Mouse (Mus musculus) macrophage (primary cell): ENCODE measurements around the gene Akap12. TPM values are rescaled to one million over a fixed set of nuclear protein-coding genes. Genes with fewer than 3 reads are reported as not detected.

ENCODE experiments used
- H3K27ac ChIP-seq: fragments of 350-480 bp; formaldehyde crosslinking; 2 replicates; pipeline ENCODE4 v1.9.0; 2021
- H3K36me3 ChIP-seq: fragments of 350-480 bp; formaldehyde crosslinking; 2 replicates; pipeline ENCODE4 v1.9.0; 2021; ENCODE audit errors: inconsistent target
- H3K4me3 ChIP-seq: fragments of 350-480 bp; formaldehyde crosslinking; 2 replicates; pipeline ENCODE4 v1.9.0; 2021; ENCODE audit errors: inconsistent target
- H3K79me2 ChIP-seq: fragments of 350-480 bp; formaldehyde crosslinking; 2 replicates; pipeline ENCODE4 v1.9.0; 2021; ENCODE audit errors: inconsistent target
- WGBS: methylation state at CpG from one replicate; pipeline ENCODE4 v1.1.7; 2026; ENCODE audit warnings: inconsistent platforms; ENCODE audit not compliant: missing documents; 5-methylcytosine and 5-hydroxymethylcytosine counted together
- polyA plus RNA-seq: library from polyadenylated mRNA; stranded (reverse); fragments of 250-400 nt; gene quantifications from 3 replicates; pipeline ENCODE4 v1.2.4, GENCODE M21; 2018; ENCODE audit warnings: inconsistent platforms

Akap12 gene
- polyA plus RNA-seq, 1 experiment from 2014 or later = 0.20 TPM

GRCm38 (mm10) chr10:4323885-4324284, 57.7 kb downstream of the Akap12 start:
- WGBS = 81% methylated on average over 8 of the region's 8 CpGs
- Histone ChIP-seq H3K27ac (no peak overlapping the region), H3K4me3 (no peak overlapping the region), H3K36me3 (no peaks in the 10 kb centered on the region), H3K79me2 (no peaks in the 10 kb centered on the region)

GRCm38 (mm10) chr10:4325562-4325961, 59.4 kb downstream of the Akap12 start:
- no peak overlapping the region for H3K4me3 ChIP-seq
- no peak overlapping the region for H3K27ac ChIP-seq
- 92% methylated on average over 5 of the region's 5 CpGs for WGBS
- no peaks in the 10 kb centered on the region for H3K36me3 ChIP-seq
- no peaks in the 10 kb centered on the region for H3K79me2 ChIP-seq

GRCm38 (mm10) chr10:4327716-4328115, 61.5 kb downstream of the Akap12 start:
- WGBS = 90% methylated on average over 1 of the region's 1 CpGs
- no peaks in the 10 kb centered on the region for H3K79me2 ChIP-seq
- H3K36me3 ChIP-seq = no peaks in the 10 kb centered on the region
- no peak overlapping the region for H3K27ac ChIP-seq
- H3K4me3 ChIP-seq = no peak overlapping the region

GRCm38 (mm10) chr10:4332228-4332979, 66.2 kb downstream of the Akap12 start:
- Histone ChIP-seq H3K27ac (no peak overlapping the region), H3K36me3 (no peaks in the 10 kb centered on the region), H3K4me3 (no peak overlapping the region), H3K79me2 (no peaks in the 10 kb centered on the region)
- 93% methylated on average over 7 of the region's 7 CpGs for WGBS

- no peaks in the 10 kb centered on the region for H3K36me3 ChIP-seq
- no peak overlapping the region for H3K27ac ChIP-seq
- H3K79me2 ChIP-seq = no peaks in the 10 kb centered on the region
- peak overlapping the region; percentile 31; the same call in 1 of the 2 replicates for H3K4me3 ChIP-seq
- WGBS = 12% methylated on average over 8 of the region's 8 CpGs
These were observed 67.1 kb downstream of the Akap12 start for GRCm38 (mm10) chr10:4333319-4333718.

- 4% methylated on average over 27 of the region's 27 CpGs for WGBS
- no peaks in the 10 kb centered on the region for H3K79me2 ChIP-seq
- no peaks in the 10 kb centered on the region for H3K36me3 ChIP-seq
- peak overlapping the region; percentile 31 for H3K4me3 ChIP-seq
- H3K27ac ChIP-seq = no peak overlapping the region
These were observed 68.0 kb downstream of the Akap12 start for GRCm38 (mm10) chr10:4334039-4334683.

- Histone ChIP-seq H3K4me3 (no peak overlapping the region), H3K36me3 (no peaks in the 10 kb centered on the region), H3K79me2 (no peaks in the 10 kb centered on the region), H3K27ac (no peak overlapping the region)
- 72% methylated on average over 15 of the region's 15 CpGs for WGBS
These were observed 72.8 kb downstream of the Akap12 start for GRCm38 (mm10) chr10:4338863-4339461.

- 18% methylated on average over 2 of the region's 2 CpGs for WGBS
- H3K4me3 ChIP-seq = no peak overlapping the region
- no peaks in the 10 kb centered on the region for H3K36me3 ChIP-seq
- no peaks in the 10 kb centered on the region for H3K79me2 ChIP-seq
- no peak overlapping the region for H3K27ac ChIP-seq
These were observed 75.2 kb downstream of the Akap12 start for GRCm38 (mm10) chr10:4341430-4341829.

- Histone ChIP-seq H3K27ac (no peak overlapping the region), H3K4me3 (no peak overlapping the region), H3K79me2 (no peaks in the 10 kb centered on the region), H3K36me3 (no peaks in the 10 kb centered on the region)
- 14% methylated on average over 27 of the region's 28 CpGs for WGBS
These were observed 80.4 kb downstream of the Akap12 start for GRCm38 (mm10) chr10:4346489-4347135.

GRCm38 (mm10) chr10:4347136-4347492, 80.9 kb downstream of the Akap12 start:
- Histone ChIP-seq H3K27ac (no peak overlapping the region), H3K4me3 (no peak overlapping the region), H3K36me3 (no peaks in the 10 kb centered on the region), H3K79me2 (no peaks in the 10 kb centered on the region)
- WGBS = 64% methylated on average over 4 of the region's 4 CpGs

- no peaks in the 10 kb centered on the region for H3K79me2 ChIP-seq
- 95% methylated on average over 14 of the region's 14 CpGs for WGBS
- H3K4me3 ChIP-seq = no peak overlapping the region
- no peaks in the 10 kb centered on the region for H3K36me3 ChIP-seq
- H3K27ac ChIP-seq = no peak overlapping the region
These were observed 81.4 kb downstream of the Akap12 start for GRCm38 (mm10) chr10:4347591-4347990.

- WGBS = 95% methylated on average over 38 of the region's 38 CpGs
- Histone ChIP-seq H3K36me3 (no peaks in the 10 kb centered on the region), H3K4me3 (no peak overlapping the region), H3K27ac (no peak overlapping the region), H3K79me2 (no peaks in the 10 kb centered on the region)
These were observed 88.4 kb downstream of the Akap12 start for GRCm38 (mm10) chr10:4354371-4355260.

- WGBS = 81% methylated on average over 17 of the region's 19 CpGs
- Histone ChIP-seq H3K4me3 (no peak overlapping the region), H3K36me3 (no peaks in the 10 kb centered on the region), H3K79me2 (no peaks in the 10 kb centered on the region), H3K27ac (peak overlapping the region; percentile 35)
These were observed 89.8 kb downstream of the Akap12 start for GRCm38 (mm10) chr10:4355882-4356451.

- 9% methylated on average over 5 of the region's 5 CpGs for WGBS
- Histone ChIP-seq H3K4me3 (no peak overlapping the region), H3K79me2 (no peaks in the 10 kb centered on the region), H3K36me3 (no peaks in the 10 kb centered on the region), H3K27ac (peak overlapping the region; percentile 35)
These were observed 90.5 kb downstream of the Akap12 start for GRCm38 (mm10) chr10:4356640-4357039.
